Mouse (Mus musculus): ENCODE results near the gene Bcl2l1.

The Bcl2l1 gene

GRCm38 (mm10) chr2:152766387-152767123 is 65.0 kb downstream of the Bcl2l1 start:
- DNase-seq, result peak; percentile 93

GRCm38 (mm10) chr2:152765045-152765674 is 66.4 kb downstream of the Bcl2l1 start:
- DNase-seq, result no peak

- peak; percentile 68 for DNase-seq
These were observed 67.1 kb downstream of the Bcl2l1 start for GRCm38 (mm10) chr2:152764172-152765044.

- DNase-seq, result no peak
These were observed 68.2 kb downstream of the Bcl2l1 start for GRCm38 (mm10) chr2:152763310-152763709.

GRCm38 (mm10) chr2:152758351-152758750 is 73.2 kb downstream of the Bcl2l1 start:
- no peak for DNase-seq

- DNase-seq, result no peak
These were observed 74.0 kb downstream of the Bcl2l1 start for GRCm38 (mm10) chr2:152757478-152757877.

- no peak for DNase-seq
These were observed 74.8 kb downstream of the Bcl2l1 start for GRCm38 (mm10) chr2:152756474-152757393.

GRCm38 (mm10) chr2:152753944-152754711 is 77.4 kb downstream of the Bcl2l1 start, which contains the start of gene Cox4i2:
Gene Cox4i2, plus strand, starts transcription at chr2:152754173.
- peak; percentile 74 for DNase-seq

GRCm38 (mm10) chr2:152742435-152742834 is 89.1 kb downstream of the Bcl2l1 start:
- DNase-seq, result peak; percentile 85

GRCm38 (mm10) chr2:152741153-152742041 is 90.1 kb downstream of the Bcl2l1 start:
- peak; percentile 90 for DNase-seq

- no peak for DNase-seq
These were observed 91.0 kb downstream of the Bcl2l1 start for GRCm38 (mm10) chr2:152740490-152740889.

- no peak for DNase-seq
These were observed 91.7 kb downstream of the Bcl2l1 start for GRCm38 (mm10) chr2:152739842-152740260.

GRCm38 (mm10) chr2:152739031-152739841 is 92.3 kb downstream of the Bcl2l1 start:
- DNase-seq, result peak; percentile 89

- peak; percentile 23 for DNase-seq
These were observed 93.2 kb downstream of the Bcl2l1 start for GRCm38 (mm10) chr2:152738341-152738740.

GRCm38 (mm10) chr2:152737306-152738221 is 94.0 kb downstream of the Bcl2l1 start:
- DNase-seq, result peak; percentile 48

- DNase-seq, result peak; percentile 59
These were observed 94.8 kb downstream of the Bcl2l1 start for GRCm38 (mm10) chr2:152736748-152737147.

GRCm38 (mm10) chr2:152736090-152736601 is 95.4 kb downstream of the Bcl2l1 start, which contains the start of gene Id1:
Gene Id1, plus strand, starts transcription at chr2:152736251.
- peak; percentile 97 for DNase-seq

- peak; percentile 99 for DNase-seq
These were observed 96.5 kb downstream of the Bcl2l1 start for GRCm38 (mm10) chr2:152734984-152735383.

All from retina, postnatal 1 day (tissue).